Mouse (Mus musculus) B cell, adult 2 months (primary cell): ENCODE measurements around the gene Pold2.
A peak's percentile ranks its signal among the peaks of the same experiment; 100 is the strongest.

ENCODE experiments used
- DNase-seq, 2 experiments: peaks; one replicate each; pipeline ENCODE4 v3.0.0; 2022

Pold2 gene

DNA sequence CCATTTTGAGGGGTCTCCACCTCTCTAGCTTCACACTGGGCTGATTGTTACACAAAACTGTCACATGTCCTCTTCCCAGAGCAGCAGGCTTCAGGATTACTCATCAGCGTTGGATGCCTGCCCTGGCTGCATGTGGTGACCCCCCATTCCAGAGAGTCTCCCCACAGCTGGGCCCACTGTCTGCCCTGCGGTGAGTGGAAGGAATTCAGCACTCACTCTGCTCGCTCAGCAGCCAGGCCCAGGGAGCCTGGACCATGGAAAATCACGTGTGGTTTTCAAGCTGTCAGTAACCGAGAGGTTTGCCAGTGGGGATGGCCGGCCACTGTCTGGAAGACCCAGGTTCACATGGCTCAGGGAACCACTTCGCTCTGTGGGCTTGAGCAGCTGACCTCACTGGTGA is 22.2 kb downstream of the Pold2 start:
- DNase-seq: no peak

- no peak for DNase-seq
These were observed 22.6 kb downstream of the Pold2 start for GRCm38 (mm10) chr11:5855481-5855880.

DNA sequence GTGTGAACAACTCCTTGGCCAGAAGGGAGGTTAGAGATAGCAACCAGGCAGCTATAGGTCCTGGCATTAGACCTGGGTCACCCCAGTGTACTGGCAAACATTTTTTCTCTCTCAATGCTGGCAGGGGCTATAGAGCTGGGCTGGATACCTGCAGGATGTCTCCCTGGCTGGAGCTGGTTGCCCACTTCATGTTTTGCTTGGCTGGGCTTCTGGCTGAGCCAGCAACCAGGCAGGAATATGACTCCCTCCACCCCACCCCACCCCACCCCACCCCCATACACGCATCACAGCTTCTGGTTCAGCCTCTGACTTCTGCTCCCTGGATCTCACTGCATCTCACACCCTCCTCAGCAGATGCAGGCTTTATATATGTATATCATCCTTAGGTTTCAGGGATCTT is 25.8 kb downstream of the Pold2 start:
- no peak for DNase-seq

DNA sequence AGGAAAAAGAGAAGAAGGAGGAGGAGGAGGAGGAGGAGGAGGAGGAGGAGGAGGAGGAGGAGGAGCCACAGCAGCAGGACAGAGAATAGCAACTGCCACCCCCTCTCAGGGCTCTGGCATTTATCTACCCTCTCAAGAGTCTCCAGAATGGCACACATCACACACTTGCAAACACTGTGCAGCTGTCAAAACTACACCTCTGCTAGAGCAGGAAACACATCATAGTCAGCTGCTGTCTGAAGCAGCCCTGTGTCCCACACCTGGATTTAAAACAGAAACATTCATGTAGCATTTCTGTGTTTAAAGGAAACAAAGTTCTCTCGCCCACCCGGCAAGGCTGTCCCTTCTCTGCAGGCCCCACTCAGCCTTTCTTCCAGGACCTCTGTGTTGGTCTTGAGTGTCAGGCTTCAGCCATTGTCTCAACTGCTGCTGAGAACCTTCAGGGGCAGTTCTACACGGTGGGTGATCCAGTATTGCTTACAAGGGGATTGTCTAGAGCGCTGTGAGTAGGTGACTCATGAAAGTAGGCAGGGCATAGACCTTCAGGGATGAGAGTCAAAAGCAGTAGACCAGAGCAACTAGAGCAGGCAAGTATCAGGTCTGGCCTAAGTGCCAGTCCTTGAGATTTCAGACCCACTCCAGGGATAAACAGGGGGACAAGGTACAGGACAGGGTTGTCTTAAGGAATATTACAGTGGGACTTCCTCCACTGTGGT is 26.9 kb downstream of the Pold2 start:
- no peak for DNase-seq

GRCm38 (mm10) chr11:5850452-5850851 is 27.6 kb downstream of the Pold2 start:
- no peak for DNase-seq

DNA sequence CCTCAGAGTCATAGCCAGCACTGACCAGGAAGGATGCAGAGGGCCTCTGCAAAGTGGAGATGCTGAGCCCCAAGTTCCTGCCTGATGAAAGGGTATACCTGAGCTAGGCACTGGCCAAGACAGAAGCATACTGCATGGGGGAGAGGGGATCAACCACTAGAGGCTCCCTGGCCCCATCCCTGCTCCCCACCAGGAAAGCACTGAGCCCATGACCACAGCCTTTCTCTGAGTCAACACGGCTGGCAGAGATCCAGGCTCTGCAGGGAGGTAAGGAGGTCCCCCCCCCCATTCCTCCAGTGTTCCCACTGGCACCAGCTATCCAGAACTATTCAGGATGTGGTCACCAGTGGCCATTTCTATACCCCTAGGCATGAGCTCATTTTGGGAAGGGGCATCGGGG is 28.8 kb downstream of the Pold2 start:
- no peak for DNase-seq

- no peak for DNase-seq
These were observed 29.4 kb downstream of the Pold2 start for GRCm38 (mm10) chr11:5848741-5849140.

DNA sequence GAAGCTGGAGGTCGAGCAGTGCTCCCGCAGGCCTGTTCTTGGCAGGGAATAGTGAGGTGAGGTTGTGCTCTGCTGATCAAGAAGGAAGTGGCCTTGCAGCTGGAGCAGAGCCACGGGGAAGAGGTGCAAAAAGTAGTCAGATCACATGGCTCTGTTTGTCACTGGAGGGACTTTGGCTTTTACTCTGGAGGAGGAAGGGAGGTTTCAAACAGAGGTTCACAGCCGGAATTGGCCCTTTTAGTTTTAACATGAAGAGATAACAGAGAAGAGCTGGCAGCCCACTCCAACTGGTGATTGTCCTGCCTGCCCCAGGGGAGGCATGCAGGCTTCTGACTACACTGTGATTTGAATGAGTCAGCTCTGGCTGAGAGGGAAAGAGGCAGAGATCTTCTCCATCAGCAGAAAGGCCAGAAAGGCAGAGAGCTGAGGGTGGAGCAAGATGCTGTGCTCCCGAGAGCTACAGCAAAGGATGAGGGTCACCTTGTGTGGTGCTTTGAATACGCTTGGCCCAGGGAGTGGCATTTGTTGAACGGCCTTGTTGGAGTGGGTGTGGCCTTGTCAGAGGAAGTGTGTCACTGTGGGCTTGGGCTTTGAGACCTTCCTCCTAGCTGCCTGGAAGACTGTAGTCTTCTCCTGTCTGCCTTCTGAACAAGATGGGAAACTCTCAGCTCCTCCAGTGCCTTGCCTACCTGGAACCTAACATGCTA is 31.3 kb downstream of the Pold2 start:
- no peak for DNase-seq

DNA sequence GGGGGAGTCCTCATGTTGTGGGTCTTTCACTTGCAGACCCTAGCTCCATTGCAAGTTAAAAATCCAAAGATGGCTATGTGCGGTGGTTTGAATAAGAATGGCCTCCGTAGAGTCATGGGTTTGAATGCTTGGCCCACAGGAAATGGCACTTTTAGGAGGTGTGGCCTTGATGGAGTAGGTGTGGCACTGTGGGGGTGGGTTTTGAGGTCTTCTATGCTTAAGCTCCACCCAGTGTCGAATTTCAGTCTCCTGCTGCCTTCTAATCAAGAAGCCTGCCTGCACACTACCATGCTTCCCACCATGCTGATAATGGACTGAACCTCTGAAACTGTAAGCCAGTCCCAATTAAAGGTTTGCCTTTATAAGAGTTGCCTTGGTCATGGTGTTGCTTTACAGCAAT is 35.0 kb downstream of the Pold2 start:
- no peak for DNase-seq

DNA sequence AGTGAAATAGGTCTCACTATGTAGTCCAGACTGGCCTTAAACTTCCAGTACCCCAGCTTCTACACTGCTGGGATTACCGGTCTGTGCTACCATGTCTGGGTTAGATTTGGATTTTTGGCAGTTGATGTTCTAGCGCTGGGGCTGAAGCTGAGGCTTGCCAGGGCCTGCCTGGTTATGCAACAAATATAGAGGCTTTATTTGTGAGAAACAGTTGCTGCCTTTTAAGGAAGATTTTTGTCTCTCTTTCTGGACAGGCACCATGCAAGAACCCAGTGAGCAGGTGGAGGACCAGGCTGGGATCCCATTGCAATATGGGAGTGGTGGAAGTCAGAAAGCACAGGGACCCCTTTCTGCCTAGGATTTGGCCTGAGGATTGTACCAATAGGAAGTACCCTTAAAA is 36.3 kb downstream of the Pold2 start:
- no peak for DNase-seq

- no peak for DNase-seq
These were observed 37.7 kb downstream of the Pold2 start for GRCm38 (mm10) chr11:5840346-5840745.

DNA sequence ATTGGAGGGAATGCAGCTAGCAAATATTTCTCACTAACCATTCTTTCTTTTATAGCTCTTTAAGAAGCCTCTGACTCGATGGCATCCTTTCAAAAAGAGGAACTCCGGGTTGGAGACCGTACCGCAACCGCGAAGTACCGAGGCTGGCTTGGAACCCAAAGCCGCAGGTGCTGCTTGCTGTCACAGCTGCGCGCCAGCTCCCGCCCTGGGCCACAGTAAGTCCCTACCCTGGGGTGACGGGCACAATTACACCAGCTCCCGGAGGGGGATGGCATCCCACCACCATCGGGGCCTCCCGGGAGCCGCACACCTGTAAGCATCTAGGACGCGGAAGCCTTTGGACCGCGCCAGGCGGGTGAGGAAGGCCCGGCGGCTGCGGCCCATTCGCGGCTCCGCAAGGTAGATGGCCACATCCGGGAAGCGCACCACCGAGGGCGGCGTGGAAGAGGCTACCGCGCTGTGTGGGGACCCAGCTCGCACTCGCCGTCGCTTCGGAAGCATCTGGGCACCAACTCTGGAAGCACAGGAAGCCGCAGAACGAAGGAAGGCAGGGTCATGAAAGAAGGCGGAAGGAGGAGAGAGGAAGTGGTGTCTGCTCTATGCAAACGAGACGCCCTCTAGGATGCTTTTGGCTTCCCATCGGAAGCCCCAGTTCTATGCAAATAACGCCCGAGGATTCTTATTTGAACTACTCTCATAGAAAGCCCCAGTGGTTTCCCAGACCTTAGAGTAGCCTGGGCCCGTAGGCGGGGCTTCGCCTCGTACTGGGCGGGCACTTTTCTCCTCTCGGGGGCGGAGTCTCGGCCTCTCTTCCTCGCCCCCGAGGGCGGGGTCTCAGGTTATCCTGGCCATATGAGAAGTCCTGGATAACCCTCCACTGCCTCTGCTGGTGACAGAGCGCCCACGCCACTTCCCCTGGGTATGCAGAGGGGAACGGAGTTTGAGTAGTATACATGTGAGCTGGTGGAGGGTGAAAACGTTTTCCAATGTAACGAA is 40.5 kb downstream of the Pold2 start, which contains the start of gene Polm:
TSS of gene Polm (minus strand) at position 766 of the 996 bp plus-strand sequence.
- peak; percentile 92 to 93 for DNase-seq

- peak; percentile 25 to 27 for DNase-seq
These were observed 42.0 kb downstream of the Pold2 start for GRCm38 (mm10) chr11:5836126-5836525.

- peak; percentile 15 for DNase-seq
These were observed 43.0 kb downstream of the Pold2 start for GRCm38 (mm10) chr11:5835057-5835456.

GRCm38 (mm10) chr11:5834506-5834905 is 43.6 kb downstream of the Pold2 start:
- DNase-seq: peak; percentile 28 to 43

DNA sequence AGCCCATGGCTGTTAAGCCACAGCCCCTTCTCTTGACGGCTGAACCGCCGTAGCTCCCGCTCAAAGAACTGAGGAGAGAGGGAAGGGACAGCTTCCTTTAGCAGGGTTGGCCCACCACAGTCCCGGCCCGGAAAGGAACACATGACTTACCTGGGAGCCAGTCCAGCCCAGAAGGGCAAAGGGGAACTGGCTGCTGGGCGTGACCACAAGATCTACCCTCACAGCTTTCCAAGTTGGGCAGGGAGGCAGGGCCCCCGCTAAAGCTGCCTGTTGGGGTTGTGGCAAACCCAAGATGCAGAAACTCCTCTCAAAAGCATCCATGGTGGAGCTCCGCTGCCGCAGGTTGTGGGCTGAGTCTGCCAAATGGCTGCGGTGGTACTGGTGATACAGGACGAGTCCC is 48.8 kb downstream of the Pold2 start:
- peak; percentile 8 to 10 for DNase-seq

GRCm38 (mm10) chr11:5828509-5829191 is 49.4 kb downstream of the Pold2 start:
- DNase-seq: no peak

DNA sequence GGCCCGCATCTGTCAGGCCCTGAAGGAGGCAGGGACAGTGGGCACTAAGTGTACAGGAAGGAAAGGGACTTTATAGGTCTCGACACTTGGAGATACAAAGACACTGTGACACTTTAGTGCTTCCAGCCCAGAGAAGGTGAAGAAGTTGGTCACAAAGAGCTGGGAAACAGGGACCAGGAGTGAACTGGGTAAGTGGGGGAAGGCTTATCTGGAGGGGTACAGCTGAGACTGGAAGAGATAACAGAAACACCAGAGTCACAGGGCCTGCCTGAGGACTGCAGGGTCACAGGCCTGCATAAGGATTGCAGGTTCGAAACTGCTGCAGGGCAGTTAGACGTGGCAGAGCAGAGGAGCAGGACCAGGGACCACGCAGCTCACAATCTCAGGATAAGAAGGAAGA is 50.2 kb downstream of the Pold2 start:
- DNase-seq: no peak

GRCm38 (mm10) chr11:5825432-5825831 is 52.7 kb downstream of the Pold2 start:
- no peak for DNase-seq
